Mouse (Mus musculus) C2C12 (cell line): ENCODE measurements around the gene Slc1a7. TPM values are rescaled to one million over a fixed set of nuclear protein-coding genes. Genes with fewer than 3 reads are reported as not detected.
A peak's percentile ranks its signal among the peaks of the same experiment; 100 is the strongest.

Source experiments
- H3K27me3 ChIP-seq: one replicate; pipeline ENCODE4 v1.6.1; 2011; ENCODE audit not compliant: control insufficient read depth, insufficient read depth, insufficient read length
- H3K36me3 ChIP-seq: one replicate; pipeline ENCODE4 v1.6.1; 2011; ENCODE audit not compliant: control insufficient read depth, insufficient read depth
- H3K4me3 ChIP-seq: one replicate; pipeline ENCODE4 v1.5.1; 2011; ENCODE audit warnings: mild to moderate bottlenecking, control low read depth; ENCODE audit not compliant: poor library complexity, insufficient read depth, severe bottlenecking
- H3K79me2 ChIP-seq: one replicate; pipeline ENCODE4 v1.6.1; 2011; ENCODE audit not compliant: control insufficient read depth, insufficient read depth
- H3K79me3 ChIP-seq: one replicate; pipeline ENCODE4 v1.6.1; 2011; ENCODE audit warnings: low read depth, control low read depth
- H3ac ChIP-seq: one replicate; pipeline ENCODE3; 2011; ENCODE audit warnings: low read depth; ENCODE audit not compliant: control insufficient read depth, insufficient read length
- CEBPB ChIP-seq: IDR thresholded peaks from one replicate; pipeline ENCODE4 v1.6.1; 2011; ENCODE audit warnings: low read depth, mild to moderate bottlenecking, control low read depth, moderate library complexity
- CTCF ChIP-seq: IDR thresholded peaks from one replicate; pipeline ENCODE4 v1.5.1; 2011; ENCODE audit not compliant: control insufficient read depth, insufficient read depth, insufficient read length
- FOSL1 ChIP-seq: IDR thresholded peaks from one replicate; pipeline ENCODE4 v1.8.0; 2011; ENCODE audit warnings: mild to moderate bottlenecking, low read length; ENCODE audit not compliant: poor library complexity, insufficient read depth, severe bottlenecking
- MAX ChIP-seq: IDR thresholded peaks from one replicate; pipeline ENCODE4 v1.6.1; 2011; ENCODE audit warnings: mild to moderate bottlenecking, control low read depth
- MYOD1 ChIP-seq: IDR thresholded peaks from one replicate; pipeline ENCODE4 v1.6.1; 2011; ENCODE audit warnings: low read depth; ENCODE audit not compliant: control insufficient read depth, insufficient read length
- MYOG ChIP-seq: IDR thresholded peaks from one replicate; pipeline ENCODE4 v1.6.1; 2011; ENCODE audit not compliant: control insufficient read depth, insufficient read length; ENCODE audit errors: extremely low read depth
- USF1 ChIP-seq: IDR thresholded peaks from one replicate; pipeline ENCODE4 v1.6.1; 2011; ENCODE audit warnings: low read depth, mild to moderate bottlenecking, control low read depth, moderate library complexity
- polyA plus RNA-seq: library from polyadenylated mRNA; unstranded; fragments of >200 nt; fragmentation: generic; extraction: Trizol; gene quantifications from one replicate; pipeline ENCODE4 v1.2.1, GENCODE M21; 2012; ENCODE audit warnings: missing spikeins

Gene Slc1a7
- polyA plus RNA-seq, 1 experiment = not detected

DNA sequence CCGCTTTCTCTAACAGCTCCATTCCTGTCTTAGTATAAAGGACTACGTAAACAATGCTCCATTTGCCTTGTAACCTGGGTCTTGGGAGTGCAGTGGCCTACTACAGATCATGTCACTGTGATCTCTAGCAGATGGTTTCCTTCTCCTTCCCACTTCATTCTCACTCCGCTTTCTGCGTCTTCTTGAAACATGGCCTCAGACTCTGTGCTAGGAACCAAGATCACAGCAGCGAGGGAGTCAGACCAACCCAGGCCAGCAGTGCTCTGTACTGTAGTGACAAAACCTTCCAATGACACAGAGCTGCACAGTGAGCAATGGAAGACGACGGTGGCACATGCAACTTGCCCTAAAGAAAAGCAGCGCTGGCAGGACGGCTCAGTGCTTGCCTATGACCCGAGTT, 87.7 kb downstream of the Slc1a7 start:
- no peaks in the 10 kb centered on the region for H3K79me3 ChIP-seq
- H3K4me3 ChIP-seq = no peak overlapping the region
- peaks cover 19% of the 10 kb centered on the region for H3K36me3 ChIP-seq
- no peaks in the 10 kb centered on the region for H3K27me3 ChIP-seq
- H3ac ChIP-seq = no peak overlapping the region
- no peaks in the 10 kb centered on the region for H3K79me2 ChIP-seq
- TF ChIP-seq MAX = no peak
- no peak for TF ChIP-seq USF1
- no peak for TF ChIP-seq FOSL1
- no peak for TF ChIP-seq MYOG
- no peak for TF ChIP-seq MYOD1
- TF ChIP-seq CEBPB = no peak
- no peak for TF ChIP-seq CTCF

DNA sequence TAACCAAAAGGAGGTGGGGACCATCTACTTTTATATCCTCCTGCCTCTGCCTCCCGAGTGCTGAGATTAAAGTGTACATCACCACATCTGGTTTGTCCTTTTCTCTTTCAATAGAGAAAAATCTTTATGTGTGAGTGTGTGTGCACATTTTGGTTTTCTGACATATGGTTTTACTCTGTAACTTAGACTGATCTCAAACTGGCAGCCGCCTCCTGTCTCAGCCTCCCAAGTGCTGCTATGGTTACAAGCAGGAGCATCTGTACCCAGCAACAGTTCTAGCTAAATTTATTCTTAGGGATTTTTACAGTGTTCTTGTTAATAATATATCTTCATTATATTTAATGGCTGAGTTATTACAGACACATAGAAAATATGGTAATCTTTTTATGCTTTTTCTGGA, 89.1 kb downstream of the Slc1a7 start:
- Histone ChIP-seq H3ac (no peak overlapping the region), H3K79me2 (no peaks in the 10 kb centered on the region), H3K36me3 (peaks cover 19% of the 10 kb centered on the region), H3K27me3 (no peaks in the 10 kb centered on the region), H3K4me3 (no peak overlapping the region), H3K79me3 (no peaks in the 10 kb centered on the region)
- no peak for TF ChIP-seq MYOG
- no peak for TF ChIP-seq FOSL1
- TF ChIP-seq USF1 = no peak
- TF ChIP-seq MAX = no peak
- no peak for TF ChIP-seq MYOD1
- TF ChIP-seq CEBPB = no peak
- TF ChIP-seq CTCF = no peak

DNA sequence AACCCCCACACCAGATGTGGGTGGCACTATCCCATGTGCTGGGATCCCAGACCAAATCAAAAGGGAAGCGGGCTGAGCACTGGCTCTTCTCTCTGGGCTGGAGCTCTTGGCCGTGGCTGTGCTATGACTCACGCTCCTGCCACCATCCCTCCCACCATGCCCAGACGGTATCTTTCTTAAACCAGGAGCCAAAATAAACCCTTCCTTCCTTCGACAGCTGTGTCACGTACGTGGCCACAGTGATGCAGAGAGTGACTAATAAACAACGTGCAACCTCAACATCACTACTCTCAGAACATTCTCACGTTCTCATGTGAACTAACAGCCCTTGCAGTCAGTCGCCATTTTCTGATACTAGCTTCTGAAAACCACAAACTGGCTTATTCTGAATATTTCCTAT, 90.0 kb downstream of the Slc1a7 start:
- no peaks in the 10 kb centered on the region for H3K79me2 ChIP-seq

DNA sequence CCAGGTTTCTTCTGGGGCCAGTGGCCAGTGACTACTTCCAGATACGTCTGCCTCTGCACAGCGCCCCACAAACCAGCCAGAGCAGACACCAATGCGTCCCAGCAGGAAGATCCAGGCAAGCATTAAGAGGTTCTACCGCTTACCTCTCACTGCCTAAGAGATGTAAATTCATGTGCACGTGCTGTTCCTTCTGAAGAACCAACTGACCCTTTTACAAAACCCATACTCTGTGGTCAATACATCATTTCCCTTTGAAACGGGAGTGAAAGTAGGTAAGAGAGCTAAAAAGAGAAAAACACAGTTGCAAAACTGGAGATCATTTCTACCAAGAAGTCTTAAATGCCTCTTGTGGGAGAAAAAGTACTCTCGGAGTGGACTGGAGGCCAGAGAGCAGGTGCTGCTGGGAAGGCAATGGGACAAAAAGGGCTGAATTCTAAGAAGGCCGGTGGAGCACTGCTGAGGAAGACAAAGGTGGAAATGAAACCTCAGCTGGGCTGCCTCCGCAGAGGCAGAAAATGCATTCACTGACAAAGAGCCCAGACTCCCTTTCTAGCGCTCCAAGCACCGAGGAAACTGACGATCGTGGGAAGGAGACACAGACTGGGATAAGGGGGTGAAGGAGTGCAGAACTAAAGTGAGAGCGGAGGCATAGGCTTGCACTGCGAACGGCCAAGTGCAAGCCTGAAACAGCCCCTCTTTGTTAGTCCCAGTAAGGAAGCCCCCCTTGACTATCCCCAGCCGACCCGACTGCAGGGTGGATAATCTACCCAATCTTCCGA, 91.7 kb downstream of the Slc1a7 start:
- no peak for TF ChIP-seq MYOG
- TF ChIP-seq CTCF = no peak
- no peak for TF ChIP-seq CEBPB
- TF ChIP-seq FOSL1 = no peak
- TF ChIP-seq MAX = no peak
- TF ChIP-seq MYOD1 = no peak
- TF ChIP-seq USF1 = no peak
- no peak overlapping the region for H3ac ChIP-seq
- no peaks in the 10 kb centered on the region for H3K27me3 ChIP-seq
- no peaks in the 10 kb centered on the region for H3K79me2 ChIP-seq
- H3K36me3 ChIP-seq = peaks cover 25% of the 10 kb centered on the region
- no peak overlapping the region for H3K4me3 ChIP-seq
- H3K79me3 ChIP-seq = no peaks in the 10 kb centered on the region

More for the DNA sequence above, 90.0 kb downstream of the Slc1a7 start:
- TF ChIP-seq MYOD1 = peak; percentile 94
- TF ChIP-seq CEBPB = no peak
- no peak for TF ChIP-seq CTCF
- TF ChIP-seq FOSL1 = peak; percentile 57
- no peak for TF ChIP-seq MYOG
- peak; percentile 86 for TF ChIP-seq MAX
- TF ChIP-seq USF1 = no peak
- H3K79me3 ChIP-seq = no peaks in the 10 kb centered on the region
- H3K27me3 ChIP-seq = no peaks in the 10 kb centered on the region
- H3K36me3 ChIP-seq = peaks cover 28% of the 10 kb centered on the region
- no peak overlapping the region for H3K4me3 ChIP-seq
- no peak overlapping the region for H3ac ChIP-seq

DNA sequence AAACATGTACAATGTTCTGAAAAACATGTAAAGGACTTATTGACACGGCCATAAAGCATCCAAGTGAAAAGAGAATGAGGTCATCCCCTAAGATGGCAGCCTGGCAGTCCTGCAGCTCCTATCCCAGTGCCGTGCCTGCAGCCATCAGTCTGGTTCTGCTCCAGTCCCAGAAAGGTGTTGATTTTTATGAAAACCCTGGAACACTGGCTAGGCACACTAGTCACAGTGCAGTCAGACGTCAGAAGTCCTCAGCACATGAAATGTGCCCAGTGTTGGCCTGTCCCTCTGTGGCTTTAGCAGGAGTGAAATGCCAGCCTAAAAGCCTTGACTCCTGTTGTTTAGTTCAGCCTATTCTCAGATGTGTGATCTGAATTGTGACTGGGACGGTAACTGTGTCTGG, 92.6 kb downstream of the Slc1a7 start:
- H3K79me2 ChIP-seq = no peaks in the 10 kb centered on the region
- no peak overlapping the region for H3ac ChIP-seq
- H3K79me3 ChIP-seq = no peaks in the 10 kb centered on the region
- no peaks in the 10 kb centered on the region for H3K27me3 ChIP-seq
- TF ChIP-seq USF1 (no peak), MYOG (no peak), MAX (no peak), MYOD1 (no peak), FOSL1 (no peak), CEBPB (no peak), CTCF (no peak)
- peaks cover 20% of the 10 kb centered on the region for H3K36me3 ChIP-seq
- H3K4me3 ChIP-seq = no peak overlapping the region
